Mouse (Mus musculus) ES-E14 (cell line): ENCODE measurements around the gene Map2k5.

ENCODE experiments used
- CHD2 ChIP-seq: IDR thresholded peaks from 2 replicates; pipeline ENCODE4 v1.6.1; 2014; ENCODE audit warnings: mild to moderate bottlenecking, low read depth, low read length, inconsistent platforms
- HCFC1 ChIP-seq: IDR thresholded peaks from 2 replicates; pipeline ENCODE4 v1.6.1; 2012; ENCODE audit warnings: low read length, inconsistent platforms, borderline replicate concordance; ENCODE audit not compliant: insufficient read depth
- MAFK ChIP-seq: IDR thresholded peaks from 2 replicates; pipeline ENCODE4 v1.6.1; 2014; ENCODE audit warnings: mild to moderate bottlenecking, low read depth, low read length, inconsistent platforms; ENCODE audit not compliant: insufficient read depth
- ZC3H11A ChIP-seq: IDR thresholded peaks from 2 replicates; pipeline ENCODE4 v1.6.1; 2012; ENCODE audit warnings: low read depth, mild to moderate bottlenecking, inconsistent platforms, low read length, borderline replicate concordance
- ZNF384 ChIP-seq: IDR thresholded peaks from 2 replicates; pipeline ENCODE4 v1.6.1; 2012; ENCODE audit warnings: low read depth, low read length, inconsistent platforms

DNA sequence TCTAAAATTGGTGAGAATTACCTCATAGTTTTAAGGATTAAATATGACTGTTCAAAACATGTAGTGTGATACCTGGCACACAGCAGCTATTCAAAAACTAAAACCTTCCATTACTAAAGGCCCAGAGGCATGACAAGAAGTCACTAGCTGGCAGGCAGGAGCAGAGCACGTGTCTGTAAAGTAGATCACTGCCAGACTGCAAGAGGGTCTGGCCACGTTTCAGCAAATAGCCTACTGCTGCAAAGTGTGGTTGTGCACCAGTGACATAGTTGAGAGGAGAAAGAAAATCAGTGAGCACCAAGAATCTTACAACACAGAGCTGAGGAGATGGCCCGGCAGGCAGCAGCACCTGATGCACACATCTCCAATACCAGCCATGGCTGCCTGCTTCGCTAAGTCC, 75.2 kb downstream of the Map2k5 start:
- TF ChIP-seq ZC3H11A, result no peak
- TF ChIP-seq ZNF384, result no peak
- TF ChIP-seq HCFC1, result no peak
- no peak for TF ChIP-seq CHD2
- TF ChIP-seq MAFK, result no peak
